Mouse (Mus musculus): ENCODE results near the gene Zfp36l1. TPM values are rescaled to one million over a fixed set of nuclear protein-coding genes. Genes with fewer than 3 reads are reported as not detected.

Zfp36l1 gene
- 1,000 to 10,000 TPM; 1,179 to 1,205 TPM for total RNA-seq (2023)

GRCm38 (mm10) chr12:80112852-80113551, at the start of gene Zfp36l1:
TSS of gene Zfp36l1 (minus strand) at chr12:80113013.

Other genes starting within 250 kb of the Zfp36l1 start
- 1 to 10 TPM; 5.3 to 6.2 TPM for gene Actn1, start 147.4 kb upstream of the Zfp36l1 start, total RNA-seq (2023)

All from B cell, adult 67 days (primary cell).